Mouse (Mus musculus) heart, postnatal 0 days (tissue): ENCODE results near the gene Olfr554.

Experiments
- CTCF ChIP-seq: IDR thresholded peaks from 2 replicates; pipeline ENCODE4 v1.5.1; 2016; ENCODE audit warnings: antibody characterized with exemption, control low read depth, low read depth
- EP300 ChIP-seq: IDR thresholded peaks from 2 replicates; pipeline ENCODE4 v1.6.1; 2016; ENCODE audit warnings: antibody characterized with exemption, low read depth

GRCm38 (mm10) chr7:102658523-102658922, 20.3 kb downstream of the Olfr554 start, which contains the start of gene Olfr555:
- TF ChIP-seq CTCF (no peak), EP300 (no peak)
